Mouse (Mus musculus) MEL (cell line): ENCODE measurements around the gene Mtrf1.

Experiments used
- CTCF ChIP-seq, 3 experiments: IDR thresholded peaks in 2 of 3; conservative IDR thresholded peaks in 1 of 3; 2 replicates each; pipeline ENCODE4 v1.5.1; 2011 to 2012; ENCODE audit warnings: low read length in 3 of 3, low read depth in 2 of 3, mild to moderate bottlenecking in 2 of 3, improper control_type of control experiment in 1 of 3, inconsistent platforms in 1 of 3, mixed read lengths in 1 of 3, moderate library complexity in 1 of 3; ENCODE audit not compliant: control insufficient read depth in 1 of 3, insufficient read depth in 1 of 3, poor library complexity in 1 of 3, severe bottlenecking in 1 of 3
- EP300 ChIP-seq, 2 experiments: IDR thresholded peaks; 2 replicates each; pipeline ENCODE4 v1.6.1; 2011; ENCODE audit warnings: improper control_type of control experiment in 2 of 2, low read length in 2 of 2, low read depth in 1 of 2, mild to moderate bottlenecking in 1 of 2
- GATA1 ChIP-seq: IDR thresholded peaks from 2 replicates; pipeline ENCODE4 v1.6.1; 2011; ENCODE audit warnings: low read depth, low read length, improper control_type of control experiment
- MAFK ChIP-seq: IDR thresholded peaks from 2 replicates; pipeline ENCODE4 v1.6.1; 2011; ENCODE audit warnings: low read depth, mild to moderate bottlenecking, low read length, improper control_type of control experiment, borderline replicate concordance
- MAX ChIP-seq: IDR thresholded peaks from 2 replicates; pipeline ENCODE4 v1.6.1; 2011; ENCODE audit warnings: low read length, improper control_type of control experiment
- MEF2A ChIP-seq: IDR thresholded peaks from 2 replicates; pipeline ENCODE4 v1.6.1; 2014; ENCODE audit warnings: low read depth, mild to moderate bottlenecking, inconsistent platforms, low read length, improper control_type of control experiment; ENCODE audit not compliant: poor library complexity, insufficient replicate concordance, severe bottlenecking; ENCODE audit errors: extremely low read depth
- TCF12 ChIP-seq: IDR thresholded peaks from 2 replicates; pipeline ENCODE4 v1.6.1; 2014; ENCODE audit warnings: low read depth, mild to moderate bottlenecking, inconsistent platforms, low read length, improper control_type of control experiment, moderate library complexity
- USF2 ChIP-seq, 2 experiments: IDR thresholded peaks; 2 replicates each; pipeline ENCODE4 v1.6.1; 2011 to 2012; ENCODE audit warnings: improper control_type of control experiment in 2 of 2, low read length in 2 of 2, borderline replicate concordance in 1 of 2, inconsistent platforms in 1 of 2, low read depth in 1 of 2, mild to moderate bottlenecking in 1 of 2; ENCODE audit not compliant: insufficient read depth in 1 of 2

DNA sequence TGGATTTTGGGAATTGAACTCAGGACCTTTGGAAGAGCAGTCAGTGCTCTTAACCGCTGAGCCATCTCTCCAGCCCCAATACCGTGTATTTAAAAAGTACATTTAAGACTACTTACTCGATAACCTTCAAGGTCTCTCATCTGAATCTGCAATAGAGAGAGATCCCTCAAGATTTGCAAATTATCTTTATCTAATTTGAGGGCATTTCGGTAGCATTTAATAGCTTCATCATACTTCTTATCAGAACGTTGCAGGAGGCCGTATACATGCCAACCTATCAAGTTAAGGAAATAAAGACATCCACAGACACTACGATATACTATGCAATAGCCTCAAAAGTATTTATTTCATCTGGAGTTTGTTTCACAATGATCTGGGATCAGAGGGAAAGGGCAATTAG is 14.5 kb upstream of the Mtrf1 start:
- TF ChIP-seq MEF2A (no peak), CTCF (IDR thresholded peaks at IDR 0.05 in 2 of 3, conservative IDR thresholded peaks at IDR 0.05 in 1 of 3; ENCODE audit: control insufficient read depth in 1 of 3, insufficient read depth in 1 of 3, low read depth in 2 of 3, low read length in 3 of 3, poor library complexity in 1 of 3, severe bottlenecking in 1 of 3) (no peak), EP300 (IDR thresholded peaks at IDR 0.05; ENCODE audit: low read depth in 1 of 2, low read length in 2 of 2) (peak; percentile 73 to 74; a peak in 3 of 4 replicates), GATA1 (peak; percentile 71), USF2 (IDR thresholded peaks at IDR 0.05; ENCODE audit: borderline replicate concordance in 1 of 2, insufficient read depth in 1 of 2, low read depth in 1 of 2, low read length in 2 of 2) (no peak), MAFK (0 out of 2 replicates have a peak, but pooled peaks have one; percentile 6), TCF12 (peak; percentile 84), MAX (no peak)
